Mouse (Mus musculus) lung, adult 2 months (tissue): ENCODE results near the gene Fes.

Experiments used
- CTCF ChIP-seq: fragments of 200-500 bp; IDR thresholded peaks from 2 replicates; pipeline ENCODE4 v1.5.1; 2011; ENCODE audit warnings: mild to moderate bottlenecking, low read length, control low read depth; ENCODE audit not compliant: insufficient read depth
- POLR2A ChIP-seq: fragments of 200-500 bp; IDR thresholded peaks from 2 replicates; pipeline ENCODE4 v1.6.1; 2011; ENCODE audit warnings: low read depth, mild to moderate bottlenecking, control low read depth, low read length, borderline replicate concordance; ENCODE audit errors: extremely low read depth

DNA sequence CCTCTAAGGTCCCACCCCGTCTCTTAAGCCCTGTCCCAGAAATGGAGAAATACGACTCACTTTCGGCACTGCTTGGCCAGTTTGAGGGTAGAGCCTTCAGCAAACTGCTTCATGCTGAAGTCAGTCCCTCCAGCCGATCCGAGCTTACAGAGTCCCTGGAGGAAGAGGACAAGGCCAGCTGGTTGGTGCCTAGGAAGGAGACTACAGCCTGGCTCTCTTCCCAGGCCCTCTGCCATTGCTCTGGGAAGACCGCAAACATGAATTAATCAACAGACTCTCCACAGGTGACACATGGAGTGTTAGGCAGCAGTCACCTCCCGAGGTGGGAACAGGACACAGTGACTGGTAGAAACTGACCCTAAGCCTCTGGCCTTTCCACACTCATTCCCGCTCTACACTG lies 57.5 kb downstream of the Fes start:
- no peak for TF ChIP-seq CTCF
- TF ChIP-seq POLR2A: no peak
